Mouse (Mus musculus): Measurements from ENCODE around the gene Hmgxb4. TPM values are rescaled to one million over a fixed set of nuclear protein-coding genes. Genes with fewer than 3 reads are reported as not detected.

The Hmgxb4 gene
- polyA plus RNA-seq, 1 experiment: 3.9 TPM

DNA sequence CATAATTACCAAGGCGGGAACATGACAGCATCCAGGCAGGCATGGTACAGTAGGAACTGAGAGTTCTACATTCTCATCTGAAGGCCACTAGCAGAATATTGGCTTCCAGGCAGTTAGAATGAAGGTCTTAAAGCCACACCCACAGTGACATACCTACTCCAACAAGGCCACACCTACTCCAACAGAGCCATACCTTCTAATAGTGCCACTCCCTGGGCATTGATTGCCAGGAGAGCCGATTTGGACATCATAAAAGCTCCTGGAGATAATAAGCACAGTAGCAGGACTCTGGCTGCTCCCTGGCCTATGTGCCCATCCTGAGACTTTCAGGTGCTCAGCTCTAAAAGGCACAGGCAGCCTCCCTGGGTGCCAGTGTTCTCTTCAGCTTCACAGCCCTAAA, 19.3 kb upstream of the Hmgxb4 start:
- WGBS: 22% methylated on average over 2 of the region's 2 CpGs
- H3K4me3 ChIP-seq (ENCODE audit: low read depth, low read length): no peak overlapping the region
- no peaks in the 10 kb centered on the region for H3K36me3 ChIP-seq (ENCODE audit: control insufficient read depth, insufficient read depth, low read length)
- H3K27me3 ChIP-seq (ENCODE audit: control insufficient read depth, insufficient read depth, low read length): no peaks in the 10 kb centered on the region
- TF ChIP-seq POLR2A (IDR thresholded peaks at IDR 0.05; ENCODE audit: low read depth, low read length) (no peak), CTCF (IDR thresholded peaks at IDR 0.05; ENCODE audit: extremely low read depth, insufficient read length, insufficient replicate concordance, low read depth, low read length) (no peak)
- no peak overlapping the region for H3K27ac ChIP-seq (ENCODE audit: insufficient read depth, low read depth, low read length)
- H3K4me1 ChIP-seq (ENCODE audit: control insufficient read depth, insufficient read depth, insufficient read length, low read length): peaks cover 6% of the 10 kb centered on the region; the same call in 1 of the 2 replicates

DNA sequence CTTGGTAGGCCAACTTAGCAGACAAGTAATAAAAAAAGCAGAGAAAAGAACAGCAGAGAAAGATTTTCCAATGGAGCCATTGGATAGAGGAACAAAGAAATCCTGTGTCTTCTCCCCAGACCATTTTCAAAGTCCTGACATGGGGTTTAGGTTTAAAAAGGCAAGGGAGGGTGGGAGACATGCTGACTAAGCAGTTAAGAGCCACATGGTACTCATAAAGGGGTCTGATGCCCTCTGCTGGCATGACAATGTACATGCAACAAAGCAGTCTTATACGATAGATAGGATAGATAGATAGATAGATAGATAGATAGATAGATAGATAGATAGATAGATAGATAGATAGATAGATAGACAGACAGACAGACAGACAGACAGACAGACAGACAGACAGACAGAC, 15.7 kb upstream of the Hmgxb4 start:
- 43% methylated on average over 1 of the region's 1 CpGs for WGBS
- no peaks in the 10 kb centered on the region for H3K27me3 ChIP-seq (ENCODE audit: control insufficient read depth, insufficient read depth, low read length)
- H3K4me3 ChIP-seq (ENCODE audit: low read depth, low read length): no peak overlapping the region
- no peaks in the 10 kb centered on the region for H3K36me3 ChIP-seq (ENCODE audit: control insufficient read depth, insufficient read depth, low read length)
- peaks cover 6% of the 10 kb centered on the region; the same call in 1 of the 2 replicates for H3K4me1 ChIP-seq (ENCODE audit: control insufficient read depth, insufficient read depth, insufficient read length, low read length)
- H3K27ac ChIP-seq (ENCODE audit: insufficient read depth, low read depth, low read length): no peak overlapping the region
- TF ChIP-seq POLR2A (IDR thresholded peaks at IDR 0.05; ENCODE audit: low read depth, low read length) (no peak), CTCF (IDR thresholded peaks at IDR 0.05; ENCODE audit: extremely low read depth, insufficient read length, insufficient replicate concordance, low read depth, low read length) (no peak)

- Histone ChIP-seq H3K27me3 (ENCODE audit: control insufficient read depth, insufficient read depth, low read length) (no peaks in the 10 kb centered on the region), H3K4me3 (ENCODE audit: low read depth, low read length) (no peak overlapping the region), H3K36me3 (ENCODE audit: control insufficient read depth, insufficient read depth, low read length) (no peaks in the 10 kb centered on the region), H3K27ac (ENCODE audit: insufficient read depth, low read depth, low read length) (no peak overlapping the region), H3K4me1 (ENCODE audit: control insufficient read depth, insufficient read depth, insufficient read length, low read length) (no peaks in the 10 kb centered on the region)
- WGBS: 59% methylated on average over 9 of the region's 9 CpGs
- TF ChIP-seq POLR2A (IDR thresholded peaks at IDR 0.05; ENCODE audit: low read depth, low read length): no peak
Observed at GRCm38 (mm10) chr8:74980060-74980710, 13.0 kb upstream of the Hmgxb4 start.

GRCm38 (mm10) chr8:74980711-74981062, 12.5 kb upstream of the Hmgxb4 start:
- H3K4me3 ChIP-seq (ENCODE audit: low read depth, low read length): no peak overlapping the region
- H3K4me1 ChIP-seq (ENCODE audit: control insufficient read depth, insufficient read depth, insufficient read length, low read length): no peaks in the 10 kb centered on the region
- H3K36me3 ChIP-seq (ENCODE audit: control insufficient read depth, insufficient read depth, low read length): no peaks in the 10 kb centered on the region
- H3K27ac ChIP-seq (ENCODE audit: insufficient read depth, low read depth, low read length): no peak overlapping the region
- H3K27me3 ChIP-seq (ENCODE audit: control insufficient read depth, insufficient read depth, low read length): no peaks in the 10 kb centered on the region
- TF ChIP-seq POLR2A (IDR thresholded peaks at IDR 0.05; ENCODE audit: low read depth, low read length) (no peak), CTCF (IDR thresholded peaks at IDR 0.05; ENCODE audit: extremely low read depth, insufficient read length, insufficient replicate concordance, low read depth, low read length) (peak; percentile 87; the same call in 1 of the 2 replicates)
- WGBS: under 1% methylated on average over 5 of the region's 5 CpGs

DNA sequence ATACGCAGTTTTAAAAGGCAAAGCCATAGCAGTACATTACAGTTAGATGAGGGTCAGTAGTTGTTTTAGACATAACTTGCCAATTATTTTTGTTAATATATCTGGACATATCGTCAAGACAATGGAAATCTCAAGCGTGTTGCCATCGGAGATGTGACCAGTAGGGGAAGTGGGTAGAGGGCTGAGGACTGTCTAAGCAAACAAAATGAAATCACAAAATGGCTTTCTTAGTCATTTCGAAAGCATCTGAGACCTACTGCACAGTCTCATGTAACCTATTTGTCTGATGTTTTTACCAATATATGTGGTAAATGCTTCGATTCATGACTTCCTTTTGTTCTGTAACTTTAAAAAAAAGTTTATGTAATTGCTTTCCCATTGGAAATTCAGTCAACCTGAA, 11.3 kb upstream of the Hmgxb4 start:
- H3K4me3 ChIP-seq (ENCODE audit: low read depth, low read length): no peak overlapping the region
- H3K27ac ChIP-seq (ENCODE audit: insufficient read depth, low read depth, low read length): no peak overlapping the region
- H3K36me3 ChIP-seq (ENCODE audit: control insufficient read depth, insufficient read depth, low read length): no peaks in the 10 kb centered on the region
- 83% methylated on average over 6 of the region's 6 CpGs for WGBS
- TF ChIP-seq CTCF (IDR thresholded peaks at IDR 0.05; ENCODE audit: extremely low read depth, insufficient read length, insufficient replicate concordance, low read depth, low read length) (no peak), POLR2A (IDR thresholded peaks at IDR 0.05; ENCODE audit: low read depth, low read length) (no peak)
- no peaks in the 10 kb centered on the region for H3K4me1 ChIP-seq (ENCODE audit: control insufficient read depth, insufficient read depth, insufficient read length, low read length)
- H3K27me3 ChIP-seq (ENCODE audit: control insufficient read depth, insufficient read depth, low read length): no peaks in the 10 kb centered on the region

- Histone ChIP-seq H3K4me3 (ENCODE audit: low read depth, low read length) (no peak overlapping the region), H3K4me1 (ENCODE audit: control insufficient read depth, insufficient read depth, insufficient read length, low read length) (0 out of 2 replicates have a peak, but pooled peaks cover 2% of the 10 kb centered on the region), H3K27ac (ENCODE audit: insufficient read depth, low read depth, low read length) (no peak overlapping the region), H3K36me3 (ENCODE audit: control insufficient read depth, insufficient read depth, low read length) (no peaks in the 10 kb centered on the region), H3K27me3 (ENCODE audit: control insufficient read depth, insufficient read depth, low read length) (no peaks in the 10 kb centered on the region)
- 95% methylated on average over 5 of the region's 5 CpGs for WGBS
- TF ChIP-seq POLR2A (IDR thresholded peaks at IDR 0.05; ENCODE audit: low read depth, low read length): no peak
- TF ChIP-seq CTCF (IDR thresholded peaks at IDR 0.05; ENCODE audit: extremely low read depth, insufficient read length, insufficient replicate concordance, low read depth, low read length): no peak
Observed at GRCm38 (mm10) chr8:74987436-74987835, 5.7 kb upstream of the Hmgxb4 start.

- TF ChIP-seq CTCF (IDR thresholded peaks at IDR 0.05; ENCODE audit: extremely low read depth, insufficient read length, insufficient replicate concordance, low read depth, low read length): no peak
- TF ChIP-seq POLR2A (IDR thresholded peaks at IDR 0.05; ENCODE audit: low read depth, low read length): no peak
- Histone ChIP-seq H3K27me3 (ENCODE audit: control insufficient read depth, insufficient read depth, low read length) (no peaks in the 10 kb centered on the region), H3K36me3 (ENCODE audit: control insufficient read depth, insufficient read depth, low read length) (no peaks in the 10 kb centered on the region), H3K27ac (ENCODE audit: insufficient read depth, low read depth, low read length) (no peak overlapping the region), H3K4me3 (ENCODE audit: low read depth, low read length) (no peak overlapping the region), H3K4me1 (ENCODE audit: control insufficient read depth, insufficient read depth, insufficient read length, low read length) (peaks cover 4% of the 10 kb centered on the region; the same call in 1 of the 2 replicates)
- WGBS: 16% methylated on average over 15 of the region's 15 CpGs
Observed at GRCm38 (mm10) chr8:74990021-74990420, 3.1 kb upstream of the Hmgxb4 start.
